Comparison of ENCODE assay signal across 21 mouse cellular contexts in the genomic region with DNA sequence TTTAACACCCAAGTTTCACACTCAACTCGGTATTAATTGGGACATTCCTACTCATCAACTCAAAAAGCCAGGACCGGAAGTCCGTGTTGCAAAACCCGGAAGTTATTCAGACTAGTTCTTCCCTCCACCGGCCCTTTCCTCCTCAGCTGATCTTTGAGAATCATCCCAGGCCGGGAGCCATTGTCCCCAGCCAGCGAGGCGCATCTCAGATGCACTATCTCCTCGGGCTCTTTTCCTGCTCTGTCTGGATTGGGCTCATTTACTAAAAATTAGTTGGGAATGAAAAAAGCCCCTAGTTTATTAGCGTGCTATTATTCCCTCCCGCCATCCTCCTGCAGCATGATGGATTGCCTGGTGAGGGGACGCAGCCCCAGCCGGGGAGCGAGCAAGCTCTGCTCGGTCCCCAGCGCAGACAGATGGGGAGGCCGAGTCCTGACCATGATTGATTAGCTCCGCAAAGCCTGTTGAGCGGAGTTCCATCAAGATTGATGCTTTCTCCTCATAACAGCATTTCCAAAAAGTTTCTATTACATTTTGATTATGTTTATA.
DNase-seq lines count a peak whose midpoint lies in the region; ATAC-seq and TF ChIP-seq lines count a peak whose summit lies in the region.
"Had no signal": no experiment of that assay in that cellular context is flagged by ENCODE, and none has a peak within 500 bp of the region (broad histone marks: within the 10 kb centered on the region; RNA-seq: fewer than 3 reads in every experiment).

No protein-coding gene starts in this region.

- 0 out of 2 replicates have a peak overlapping the region, but pooled peaks have one; percentile 21 for H3K4me2 ChIP-seq in hindbrain, postnatal 0 days (ENCODE audit: low read depth, low read length)
- H3K4me2 ChIP-seq in forebrain, embryonic 16.5 days (ENCODE audit: low read length): no peak overlapping the region
- H3K4me2 ChIP-seq: embryonic facial prominence, embryonic 15.5 days; heart, embryonic 15.5 days; liver, embryonic 11.5 days had no signal

- H3K9ac ChIP-seq in hindbrain, postnatal 0 days (replicated peaks; ENCODE audit: low read length): no peak overlapping the region
- no peak overlapping the region for H3K9ac ChIP-seq in forebrain, embryonic 16.5 days (replicated peaks; ENCODE audit: low read depth, low read length)
- H3K9ac ChIP-seq: embryonic facial prominence, embryonic 15.5 days; heart, embryonic 15.5 days had no signal

- H3K4me1 ChIP-seq in E14TG2a.4 (replicated peaks; ENCODE audit: low read depth, low read length): peaks cover 10% of the 10 kb centered on the region; the same call in 1 of the 2 replicates
- H3K4me1 ChIP-seq in hindbrain, embryonic 10.5 days (replicated peaks): peaks cover 14% of the 10 kb centered on the region
- H3K4me1 ChIP-seq in hindbrain, postnatal 0 days (ENCODE audit: insufficient read depth, low read length): no peaks in the 10 kb centered on the region
- H3K4me1 ChIP-seq in forebrain, embryonic 16.5 days (replicated peaks; ENCODE audit: control insufficient read depth, insufficient read depth, low read length): peaks cover 3% of the 10 kb centered on the region; the same call in 1 of the 2 replicates
- H3K4me1 ChIP-seq: embryonic facial prominence, embryonic 15.5 days; heart, embryonic 15.5 days had no signal

- no peaks in the 10 kb centered on the region for H3K36me3 ChIP-seq in E14TG2a.4 (ENCODE audit: insufficient read depth, low read length)
- H3K36me3 ChIP-seq in hindbrain, embryonic 10.5 days: no peaks in the 10 kb centered on the region
- H3K36me3 ChIP-seq in hindbrain, postnatal 0 days (ENCODE audit: insufficient read depth, low read length): no peaks in the 10 kb centered on the region
- no peaks in the 10 kb centered on the region for H3K36me3 ChIP-seq in forebrain, embryonic 16.5 days (ENCODE audit: control insufficient read depth, insufficient read depth)
- H3K36me3 ChIP-seq: embryonic facial prominence, embryonic 15.5 days; heart, embryonic 15.5 days had no signal

- no peaks in the 10 kb centered on the region for H3K27me3 ChIP-seq in E14TG2a.4 (ENCODE audit: insufficient read depth, low read length)
- H3K27me3 ChIP-seq in hindbrain, embryonic 10.5 days (ENCODE audit: insufficient read depth, poor library complexity, severe bottlenecking): no peaks in the 10 kb centered on the region
- H3K27me3 ChIP-seq in hindbrain, postnatal 0 days (ENCODE audit: insufficient read depth, low read length): no peaks in the 10 kb centered on the region
- no peaks in the 10 kb centered on the region for H3K27me3 ChIP-seq in forebrain, embryonic 16.5 days (replicated peaks; ENCODE audit: control insufficient read depth, insufficient read depth, low read length)
- H3K27me3 ChIP-seq: embryonic facial prominence, embryonic 15.5 days; heart, embryonic 15.5 days had no signal

- intact Hi-C loops in heart, postnatal 36 days (cut with DNase I): no loop called here

- TF ChIP-seq CTCF in E14TG2a.4 (conservative IDR thresholded peaks at IDR 0.05; ENCODE audit: low read length): no peak
- TF ChIP-seq CTCF in hindbrain, postnatal 0 days (IDR thresholded peaks at IDR 0.05; ENCODE audit: low read depth): no peak

- no peak for ATAC-seq in hindbrain, postnatal 0 days
- no peak for ATAC-seq in forebrain, embryonic 16.5 days
- ATAC-seq: activated CD4-positive, CD25-positive, alpha-beta regulatory T cell, adult 4 months; intestine, postnatal 0 days; Patski had no signal

- DNase-seq in heart, adult 11 months: peak; percentile 33
- no peak for DNase-seq in heart, postnatal 36 days
- peak; percentile 48 for DNase-seq in hindbrain, embryonic 10.5 days (ENCODE audit: low spot score)
- no peak for DNase-seq in hindbrain, postnatal 0 days (ENCODE audit: low spot score)
- no peak for DNase-seq in yolk sac, embryonic 10.5 days (ENCODE audit: low spot score)
- DNase-seq in right cerebral cortex, postnatal 25 days: no peak
- DNase-seq: adrenal gland, postnatal 10 days; cerebellum, adult 9-10 months; heart, adult 18-20 months; layer of hippocampus, postnatal 36 days; lung, adult 18-20 months; lung, postnatal 36 days had no signal

- H3K27ac ChIP-seq in hindbrain, embryonic 10.5 days: peak overlapping the region; percentile 57
- H3K27ac ChIP-seq in hindbrain, postnatal 0 days: no peak overlapping the region
- H3K27ac ChIP-seq in forebrain, embryonic 16.5 days (ENCODE audit: low read length): no peak overlapping the region
- H3K27ac ChIP-seq: embryonic facial prominence, embryonic 15.5 days; heart, embryonic 15.5 days; kidney, postnatal 0 days had no signal

- 61% methylated on average over 19 of the region's 19 CpGs for WGBS in hindbrain, embryonic 10.5 days
- whole genome bisulfite sequencing in hindbrain, postnatal 0 days: 47% methylated on average over 19 of the region's 19 CpGs
- 83% methylated on average over 19 of the region's 19 CpGs for WGBS in forebrain, embryonic 16.5 days

- peak overlapping the region; percentile 23; the same call in 1 of the 2 replicates for H3K4me3 ChIP-seq in E14TG2a.4 (replicated peaks; ENCODE audit: low read length)
- H3K4me3 ChIP-seq in hindbrain, embryonic 10.5 days: no peak overlapping the region; the same call in 1 of the 2 replicates
- H3K4me3 ChIP-seq in hindbrain, postnatal 0 days (ENCODE audit: low read length): no peak overlapping the region
- H3K4me3 ChIP-seq in forebrain, embryonic 16.5 days (replicated peaks; ENCODE audit: low read length): no peak overlapping the region
- H3K4me3 ChIP-seq: embryonic facial prominence, embryonic 15.5 days; heart, embryonic 15.5 days had no signal

- H3K9me3 ChIP-seq in E14TG2a.4 (ENCODE audit: low read length): peaks cover 6% of the 10 kb centered on the region; the same call in 1 of the 2 replicates
- no peaks in the 10 kb centered on the region for H3K9me3 ChIP-seq in hindbrain, embryonic 10.5 days
- H3K9me3 ChIP-seq in hindbrain, postnatal 0 days (ENCODE audit: low read length): no peaks in the 10 kb centered on the region
- H3K9me3 ChIP-seq in forebrain, embryonic 16.5 days (ENCODE audit: control insufficient read depth, low read length): no peaks in the 10 kb centered on the region
- H3K9me3 ChIP-seq: embryonic facial prominence, embryonic 15.5 days; heart, embryonic 15.5 days had no signal

Comparison
In these comparisons a context has a peak if more than half of its experiments do, and no peak if none do; other contexts are left out.
1. DNase-seq: peak in heart, adult 11 months (single experiment) and hindbrain, embryonic 10.5 days (single experiment); none in heart, postnatal 36 days (0 of 2), hindbrain, postnatal 0 days (single experiment), yolk sac, embryonic 10.5 days (single experiment) and right cerebral cortex, postnatal 25 days (single experiment).